Mouse (Mus musculus): ENCODE measurements around the gene Tbx5. TPM values are rescaled to one million over a fixed set of nuclear protein-coding genes. Genes with fewer than 3 reads are reported as not detected.

Gene Tbx5
- 3.6 and 5.7 TPM in 2 replicates for polyA plus RNA-seq (2014; fragmentation: Nextera tagmentation; extraction: Ambion mirVana)

- DNase-seq (ENCODE audit: low spot score) (no peak), ATAC-seq (replicated peaks; ENCODE audit: low FRiP score) (no peak)
- Histone ChIP-seq H3K9ac (ENCODE audit: low read depth, low read length) (no peak within 1 kb of the TSS), H3K4me1 (replicated peaks; ENCODE audit: control insufficient read depth, insufficient read depth, low read length) (no peaks in the 10 kb centered on the region), H3K4me3 (ENCODE audit: low read depth, low read length) (peak within 1 kb of the TSS; percentile 42), H3K4me2 (peak within 1 kb of the TSS; percentile 60), H3K36me3 (ENCODE audit: control insufficient read depth, insufficient read depth, low read length) (no peaks in the 10 kb centered on the region), H3K27ac (ENCODE audit: low read depth, low read length) (no peak within 1 kb of the TSS), H3K27me3 (replicated peaks; ENCODE audit: control insufficient read depth, insufficient read depth, low read length) (peaks cover 89% of the 10 kb centered on the region), H3K9me3 (ENCODE audit: control insufficient read depth, low read length) (no peaks in the 10 kb centered on the region)
- 3% methylated on average over 16 of the region's 16 CpGs for WGBS
Measured at GRCm38 (mm10) chr5:119832479-119832796, at the start of gene Tbx5. Gene Tbx5, plus strand, starts transcription at chr5:119832668.

DNA sequence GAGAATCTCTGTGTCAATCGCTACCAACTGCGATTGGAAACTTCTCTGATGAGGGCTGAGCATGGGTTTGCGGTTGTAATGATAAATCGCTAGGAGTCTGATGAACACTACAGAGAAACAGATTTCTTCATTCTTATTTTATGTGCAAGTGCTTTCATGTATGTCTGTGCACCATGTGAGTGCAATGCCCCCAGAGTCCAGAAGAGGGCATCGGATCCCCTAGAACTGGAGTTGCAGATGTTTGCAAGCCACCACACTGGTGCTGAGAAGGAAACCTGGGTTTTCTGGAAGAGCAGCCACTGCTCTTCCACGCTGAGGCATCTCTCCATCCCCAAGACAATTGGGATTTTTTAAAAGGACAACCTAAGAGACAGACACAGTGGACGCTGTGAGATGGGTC is 46.5 kb upstream of the Tbx5 start:
- Histone ChIP-seq H3K4me2 (no peak overlapping the region), H3K4me3 (ENCODE audit: low read depth, low read length) (no peak overlapping the region), H3K27me3 (replicated peaks; ENCODE audit: control insufficient read depth, insufficient read depth, low read length) (peaks cover 2% of the 10 kb centered on the region; the same call in 1 of the 2 replicates), H3K9ac (ENCODE audit: low read depth, low read length) (no peak overlapping the region), H3K4me1 (replicated peaks; ENCODE audit: control insufficient read depth, insufficient read depth, low read length) (no peaks in the 10 kb centered on the region), H3K27ac (ENCODE audit: low read depth, low read length) (no peak overlapping the region), H3K36me3 (ENCODE audit: control insufficient read depth, insufficient read depth, low read length) (no peaks in the 10 kb centered on the region), H3K9me3 (ENCODE audit: control insufficient read depth, low read length) (peaks cover 5% of the 10 kb centered on the region)
- DNase-seq (ENCODE audit: low spot score) = no peak
- ATAC-seq (replicated peaks; ENCODE audit: low FRiP score) = no peak
- WGBS = 88% methylated on average over 7 of the region's 7 CpGs

DNA sequence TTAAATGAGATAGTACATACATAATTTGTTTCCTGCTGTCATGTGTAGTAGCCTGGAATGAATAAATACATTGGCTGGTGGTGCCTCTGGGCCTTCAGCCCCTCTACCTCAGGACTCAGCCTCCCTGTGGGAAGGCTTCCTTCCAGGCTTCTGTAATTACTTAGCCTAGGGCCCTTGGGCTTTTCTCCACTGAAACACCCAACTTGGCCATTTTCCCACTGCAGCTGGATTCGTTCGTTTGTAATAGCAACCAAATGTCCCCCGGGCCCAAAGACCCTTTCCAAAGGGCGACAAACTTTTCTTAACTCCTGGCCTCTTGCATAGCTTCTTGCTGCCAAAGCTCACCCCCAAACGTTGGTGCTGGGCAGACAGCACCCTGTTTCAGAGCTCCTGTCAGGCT is 40.8 kb upstream of the Tbx5 start:
- Histone ChIP-seq H3K9ac (ENCODE audit: low read depth, low read length) (no peak overlapping the region), H3K27me3 (replicated peaks; ENCODE audit: control insufficient read depth, insufficient read depth, low read length) (peaks cover 49% of the 10 kb centered on the region), H3K4me1 (replicated peaks; ENCODE audit: control insufficient read depth, insufficient read depth, low read length) (no peaks in the 10 kb centered on the region), H3K4me3 (ENCODE audit: low read depth, low read length) (no peak overlapping the region), H3K27ac (ENCODE audit: low read depth, low read length) (no peak overlapping the region), H3K9me3 (ENCODE audit: control insufficient read depth, low read length) (peaks cover 2% of the 10 kb centered on the region; the same call in 1 of the 2 replicates), H3K4me2 (no peak overlapping the region), H3K36me3 (ENCODE audit: control insufficient read depth, insufficient read depth, low read length) (no peaks in the 10 kb centered on the region)
- DNase-seq (ENCODE audit: low spot score) (no peak), ATAC-seq (replicated peaks; ENCODE audit: low FRiP score) (no peak)
- 54% methylated on average over 5 of the region's 5 CpGs for WGBS

GRCm38 (mm10) chr5:119793972-119794371 is 38.5 kb upstream of the Tbx5 start:
- DNase-seq (ENCODE audit: low spot score) = no peak
- no peak for ATAC-seq (replicated peaks; ENCODE audit: low FRiP score)
- Histone ChIP-seq H3K4me2 (no peak overlapping the region), H3K4me3 (ENCODE audit: low read depth, low read length) (no peak overlapping the region), H3K36me3 (ENCODE audit: control insufficient read depth, insufficient read depth, low read length) (no peaks in the 10 kb centered on the region), H3K27me3 (replicated peaks; ENCODE audit: control insufficient read depth, insufficient read depth, low read length) (peaks cover 72% of the 10 kb centered on the region), H3K9ac (ENCODE audit: low read depth, low read length) (no peak overlapping the region), H3K27ac (ENCODE audit: low read depth, low read length) (no peak overlapping the region), H3K4me1 (replicated peaks; ENCODE audit: control insufficient read depth, insufficient read depth, low read length) (no peaks in the 10 kb centered on the region), H3K9me3 (ENCODE audit: control insufficient read depth, low read length) (peaks cover 2% of the 10 kb centered on the region; the same call in 1 of the 2 replicates)
- 4% methylated on average over 4 of the region's 4 CpGs for WGBS

- H3K9ac ChIP-seq (ENCODE audit: low read depth, low read length) = no peak overlapping the region
Measured at GRCm38 (mm10) chr5:119795376-119795775, 37.1 kb upstream of the Tbx5 start.

GRCm38 (mm10) chr5:119795777-119796176 is 36.7 kb upstream of the Tbx5 start:
- Histone ChIP-seq H3K9ac (ENCODE audit: low read depth, low read length) (no peak overlapping the region), H3K27ac (ENCODE audit: low read depth, low read length) (no peak overlapping the region), H3K36me3 (ENCODE audit: control insufficient read depth, insufficient read depth, low read length) (no peaks in the 10 kb centered on the region)

More at GRCm38 (mm10) chr5:119795376-119795775, 37.1 kb upstream of the Tbx5 start:
- Histone ChIP-seq H3K27ac (ENCODE audit: low read depth, low read length) (no peak overlapping the region), H3K27me3 (replicated peaks; ENCODE audit: control insufficient read depth, insufficient read depth, low read length) (peaks cover 84% of the 10 kb centered on the region), H3K36me3 (ENCODE audit: control insufficient read depth, insufficient read depth, low read length) (no peaks in the 10 kb centered on the region), H3K4me3 (ENCODE audit: low read depth, low read length) (no peak overlapping the region), H3K4me1 (replicated peaks; ENCODE audit: control insufficient read depth, insufficient read depth, low read length) (no peaks in the 10 kb centered on the region), H3K4me2 (no peak overlapping the region), H3K9me3 (ENCODE audit: control insufficient read depth, low read length) (no peaks in the 10 kb centered on the region)
- DNase-seq (ENCODE audit: low spot score) (no peak), ATAC-seq (replicated peaks; ENCODE audit: low FRiP score) (no peak)
- WGBS = 4% methylated on average over 6 of the region's 6 CpGs

GRCm38 (mm10) chr5:119796443-119797160 is 35.9 kb upstream of the Tbx5 start:
- 3% methylated on average over 33 of the region's 33 CpGs for WGBS
- no peaks in the 10 kb centered on the region for H3K9me3 ChIP-seq (ENCODE audit: control insufficient read depth, low read length)
- no peak overlapping the region for H3K27ac ChIP-seq (ENCODE audit: low read depth, low read length)
- no peak overlapping the region for H3K4me2 ChIP-seq
- no peak overlapping the region for H3K9ac ChIP-seq (ENCODE audit: low read depth, low read length)
- no peak overlapping the region for H3K4me3 ChIP-seq (ENCODE audit: low read depth, low read length)
- DNase-seq (ENCODE audit: low spot score) (no peak), ATAC-seq (replicated peaks; ENCODE audit: low FRiP score) (no peak)
- no peaks in the 10 kb centered on the region for H3K36me3 ChIP-seq (ENCODE audit: control insufficient read depth, insufficient read depth, low read length)
- no peaks in the 10 kb centered on the region for H3K4me1 ChIP-seq (replicated peaks; ENCODE audit: control insufficient read depth, insufficient read depth, low read length)
- H3K27me3 ChIP-seq (replicated peaks; ENCODE audit: control insufficient read depth, insufficient read depth, low read length) = peaks cover 91% of the 10 kb centered on the region

More at GRCm38 (mm10) chr5:119795777-119796176, 36.7 kb upstream of the Tbx5 start:
- H3K27me3 ChIP-seq (replicated peaks; ENCODE audit: control insufficient read depth, insufficient read depth, low read length) = peaks cover 88% of the 10 kb centered on the region
- H3K4me3 ChIP-seq (ENCODE audit: low read depth, low read length) = no peak overlapping the region
- H3K4me1 ChIP-seq (replicated peaks; ENCODE audit: control insufficient read depth, insufficient read depth, low read length) = no peaks in the 10 kb centered on the region
- H3K9me3 ChIP-seq (ENCODE audit: control insufficient read depth, low read length) = no peaks in the 10 kb centered on the region
- 17% methylated on average over 3 of the region's 3 CpGs for WGBS
- ATAC-seq (replicated peaks; ENCODE audit: low FRiP score) (no peak), DNase-seq (ENCODE audit: low spot score) (no peak)
- H3K4me2 ChIP-seq = no peak overlapping the region

- Histone ChIP-seq H3K9me3 (ENCODE audit: control insufficient read depth, low read length) (no peaks in the 10 kb centered on the region), H3K36me3 (ENCODE audit: control insufficient read depth, insufficient read depth, low read length) (no peaks in the 10 kb centered on the region), H3K27me3 (replicated peaks; ENCODE audit: control insufficient read depth, insufficient read depth, low read length) (peaks cover 97% of the 10 kb centered on the region), H3K4me3 (ENCODE audit: low read depth, low read length) (peak overlapping the region; percentile 11; the same call in 1 of the 2 replicates), H3K4me2 (peak overlapping the region; percentile 21; the same call in 1 of the 2 replicates), H3K4me1 (replicated peaks; ENCODE audit: control insufficient read depth, insufficient read depth, low read length) (no peaks in the 10 kb centered on the region), H3K27ac (ENCODE audit: low read depth, low read length) (no peak overlapping the region), H3K9ac (ENCODE audit: low read depth, low read length) (no peak overlapping the region)
- ATAC-seq (replicated peaks; ENCODE audit: low FRiP score) = no peak
- DNase-seq (ENCODE audit: low spot score) = no peak
- 3% methylated on average over 26 of the region's 26 CpGs for WGBS
Measured at GRCm38 (mm10) chr5:119797580-119798150, 34.8 kb upstream of the Tbx5 start.

DNA sequence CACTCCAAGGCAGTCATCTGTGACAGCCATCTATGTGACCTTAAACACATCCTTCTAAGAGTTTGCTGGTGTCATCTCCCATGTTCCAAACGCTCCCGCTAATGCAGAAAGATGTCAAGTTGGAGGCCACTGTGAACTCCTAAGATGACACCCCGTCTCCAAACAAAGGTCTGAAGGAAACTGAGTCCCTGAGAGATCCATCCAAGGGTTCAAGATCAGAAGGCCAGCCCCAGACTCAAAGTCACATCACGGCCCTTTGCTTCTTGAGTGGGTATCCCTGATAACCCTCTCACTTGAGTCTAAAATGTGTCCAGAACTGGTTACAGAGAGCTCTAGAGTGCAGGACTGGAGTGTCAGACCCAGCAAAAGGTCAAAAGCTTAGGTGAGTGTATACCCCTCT is 34.2 kb upstream of the Tbx5 start:
- Histone ChIP-seq H3K9ac (ENCODE audit: low read depth, low read length) (no peak overlapping the region), H3K36me3 (ENCODE audit: control insufficient read depth, insufficient read depth, low read length) (no peaks in the 10 kb centered on the region), H3K4me3 (ENCODE audit: low read depth, low read length) (no peak overlapping the region), H3K9me3 (ENCODE audit: control insufficient read depth, low read length) (no peaks in the 10 kb centered on the region), H3K27me3 (replicated peaks; ENCODE audit: control insufficient read depth, insufficient read depth, low read length) (peaks cover 100% of the 10 kb centered on the region), H3K27ac (ENCODE audit: low read depth, low read length) (no peak overlapping the region), H3K4me2 (no peak overlapping the region), H3K4me1 (replicated peaks; ENCODE audit: control insufficient read depth, insufficient read depth, low read length) (no peaks in the 10 kb centered on the region)
- ATAC-seq (replicated peaks; ENCODE audit: low FRiP score) = no peak
- WGBS = 20% methylated on average over 4 of the region's 4 CpGs
- no peak for DNase-seq (ENCODE audit: low spot score)
